Mouse (Mus musculus) liver, embryonic 13.5 days (tissue): ENCODE measurements around the gene Mpv17l2. TPM values are rescaled to one million over a fixed set of nuclear protein-coding genes. Genes with fewer than 3 reads are reported as not detected.

Experiments
- ATAC-seq: fragments of 200-750 bp; cut with Nextera tagmentation; 2 replicates; pipeline ENCODE4 v1.8.0; 2017; ENCODE audit warnings: low read depth, mild to moderate bottlenecking, moderate number of reproducible peaks, moderate library complexity
- DNase-seq: peaks from one replicate; pipeline ENCODE4 v3.0.0; 2022
- H3K27ac ChIP-seq: fragments of 300-500 bp; sonication (generic); 2 replicates; pipeline ENCODE4 v1.5.1; 2015; ENCODE audit warnings: moderate library complexity, mild to moderate bottlenecking, inconsistent platforms
- H3K27me3 ChIP-seq: fragments of 300-500 bp; sonication (generic); 2 replicates; pipeline ENCODE4 v1.6.1; 2015; ENCODE audit warnings: mild to moderate bottlenecking, inconsistent platforms
- H3K36me3 ChIP-seq: fragments of 300-500 bp; sonication (generic); 2 replicates; pipeline ENCODE4 v1.6.1; 2015; ENCODE audit warnings: mild to moderate bottlenecking, inconsistent platforms
- H3K4me1 ChIP-seq: fragments of 300-500 bp; sonication (generic); replicated peaks from 2 replicates; pipeline ENCODE4 v1.6.1; 2015; ENCODE audit warnings: inconsistent platforms
- H3K4me2 ChIP-seq: fragments of 300-500 bp; sonication (generic); 2 replicates; pipeline ENCODE4 v1.6.1; 2015; ENCODE audit warnings: inconsistent platforms, mild to moderate bottlenecking, moderate library complexity
- H3K4me3 ChIP-seq: fragments of 300-500 bp; sonication (generic); replicated peaks from 2 replicates; pipeline ENCODE4 v1.5.1; 2015; ENCODE audit warnings: mild to moderate bottlenecking, inconsistent platforms
- H3K9ac ChIP-seq: fragments of 300-500 bp; sonication (generic); 2 replicates; pipeline ENCODE4 v1.6.1; 2015; ENCODE audit warnings: mild to moderate bottlenecking, inconsistent platforms
- H3K9me3 ChIP-seq: fragments of 300-500 bp; sonication (generic); replicated peaks from 2 replicates; pipeline ENCODE4 v1.6.1; 2016; ENCODE audit warnings: inconsistent platforms
- WGBS: fragments of 180-500 bp; shearing (Covaris S2); methylation state at CpG from one replicate; pipeline ENCODE4 v1.1.7; 2015; ENCODE audit not compliant: insufficient replicate concordance; 5-methylcytosine and 5-hydroxymethylcytosine counted together
- polyA plus RNA-seq: library from polyadenylated mRNA; unstranded; fragments of >200 nt; fragmentation: Nextera tagmentation; extraction: Ambion mirVana; gene quantifications from 2 replicates; pipeline ENCODE4 v1.2.1, GENCODE M21; 2015

The Mpv17l2 gene
- 45.6 and 50.4 TPM in 2 replicates for polyA plus RNA-seq

- Histone ChIP-seq H3K4me2 (peak within 1 kb of the TSS; percentile 96), H3K4me3 (peak within 1 kb of the TSS; percentile 80), H3K9ac (peak within 1 kb of the TSS; percentile 93), H3K9me3 (no peaks in the 10 kb centered on the region), H3K27ac (peak within 1 kb of the TSS; percentile 95), H3K4me1 (peaks cover 73% of the 10 kb centered on the region), H3K27me3 (no peaks in the 10 kb centered on the region), H3K36me3 (peaks cover 32% of the 10 kb centered on the region)
- 1% methylated on average over 54 of the region's 55 CpGs for WGBS
- peak; percentile 98 for DNase-seq
- ATAC-seq: peak; percentile 89
Observed at GRCm38 (mm10) chr8:70760775-70761406, at the start of gene Mpv17l2. TSS of gene Mpv17l2 (minus strand) at chr8:70760946.

GRCm38 (mm10) chr8:70808955-70809701 lies 48.4 kb upstream of the Mpv17l2 start:
- Histone ChIP-seq H3K9ac (no peak overlapping the region), H3K4me3 (no peak overlapping the region), H3K9me3 (no peaks in the 10 kb centered on the region), H3K4me1 (peaks cover 52% of the 10 kb centered on the region), H3K36me3 (no peaks in the 10 kb centered on the region), H3K4me2 (no peak overlapping the region), H3K27ac (no peak overlapping the region; the same call in 1 of the 2 replicates), H3K27me3 (peaks cover 23% of the 10 kb centered on the region)
- ATAC-seq (no peak), DNase-seq (no peak)
- 74% methylated on average over 8 of the region's 8 CpGs for WGBS

GRCm38 (mm10) chr8:70808239-70808638 lies 47.5 kb upstream of the Mpv17l2 start, which contains the start of gene Il12rb1:
TSS of gene Il12rb1 (plus strand) at chr8:70808449.
- DNase-seq (no peak), ATAC-seq (no peak)
- H3K4me2 ChIP-seq: peak within 1 kb of the TSS; percentile 17
- H3K27ac ChIP-seq: peak within 1 kb of the TSS; percentile 53
- H3K27me3 ChIP-seq: peaks cover 21% of the 10 kb centered on the region
- H3K4me3 ChIP-seq: no peak within 1 kb of the TSS
- H3K36me3 ChIP-seq: no peaks in the 10 kb centered on the region
- H3K9me3 ChIP-seq: no peaks in the 10 kb centered on the region
- WGBS: 48% methylated on average over 5 of the region's 5 CpGs
- H3K9ac ChIP-seq: peak within 1 kb of the TSS; percentile 37
- H3K4me1 ChIP-seq: peaks cover 61% of the 10 kb centered on the region

- no peak for ATAC-seq
- DNase-seq: no peak
- Histone ChIP-seq H3K4me1 (peaks cover 69% of the 10 kb centered on the region), H3K27me3 (peaks cover 20% of the 10 kb centered on the region; the same call in 1 of the 2 replicates), H3K9me3 (no peaks in the 10 kb centered on the region), H3K9ac (peak overlapping the region; percentile 37), H3K27ac (0 out of 2 replicates have a peak overlapping the region, but pooled peaks have one; percentile 53), H3K36me3 (no peaks in the 10 kb centered on the region), H3K4me2 (peak overlapping the region; percentile 17; the same call in 1 of the 2 replicates), H3K4me3 (no peak overlapping the region)
- 60% methylated on average over 1 of the region's 1 CpGs for WGBS
Observed at GRCm38 (mm10) chr8:70807304-70807703, 46.6 kb upstream of the Mpv17l2 start.

- Histone ChIP-seq H3K4me1 (peaks cover 73% of the 10 kb centered on the region), H3K4me3 (no peak overlapping the region), H3K9me3 (no peaks in the 10 kb centered on the region), H3K27me3 (peaks cover 28% of the 10 kb centered on the region; the same call in 1 of the 2 replicates), H3K36me3 (no peaks in the 10 kb centered on the region), H3K27ac (peak overlapping the region; percentile 53; the same call in 1 of the 2 replicates), H3K9ac (0 out of 2 replicates have a peak overlapping the region, but pooled peaks have one; percentile 18), H3K4me2 (peak overlapping the region; percentile 17; the same call in 1 of the 2 replicates)
- ATAC-seq (no peak), DNase-seq (no peak)
- WGBS: 28% methylated on average over 4 of the region's 4 CpGs
Observed at GRCm38 (mm10) chr8:70806541-70806940, 45.8 kb upstream of the Mpv17l2 start.

- peaks cover 38% of the 10 kb centered on the region for H3K27me3 ChIP-seq
- H3K36me3 ChIP-seq: no peaks in the 10 kb centered on the region
- peak within 1 kb of the TSS; percentile 98 for H3K4me2 ChIP-seq
- WGBS: under 1% methylated on average over 45 of the region's 45 CpGs
- peak; percentile 79 for DNase-seq
- H3K27ac ChIP-seq: peak within 1 kb of the TSS; percentile 78
- no peaks in the 10 kb centered on the region for H3K9me3 ChIP-seq
- peaks cover 75% of the 10 kb centered on the region for H3K4me1 ChIP-seq
- peak within 1 kb of the TSS; percentile 73 for H3K9ac ChIP-seq
- peak within 1 kb of the TSS; percentile 68 for H3K4me3 ChIP-seq
- peak; percentile 88 for ATAC-seq
Observed at GRCm38 (mm10) chr8:70804481-70805206, 43.9 kb upstream of the Mpv17l2 start, which contains the start of gene Mast3. TSS of gene Mast3 (minus strand) at chr8:70805054.

GRCm38 (mm10) chr8:70803761-70804480 lies 43.2 kb upstream of the Mpv17l2 start:
- under 1% methylated on average over 47 of the region's 47 CpGs for WGBS
- Histone ChIP-seq H3K4me3 (peak overlapping the region; percentile 68), H3K27ac (peak overlapping the region; percentile 78), H3K9ac (peak overlapping the region; percentile 73), H3K4me2 (peak overlapping the region; percentile 98), H3K27me3 (peaks cover 44% of the 10 kb centered on the region), H3K9me3 (no peaks in the 10 kb centered on the region), H3K36me3 (no peaks in the 10 kb centered on the region), H3K4me1 (peaks cover 75% of the 10 kb centered on the region)
- DNase-seq (peak; percentile 70), ATAC-seq (peak; percentile 54)

GRCm38 (mm10) chr8:70802786-70803510 lies 42.2 kb upstream of the Mpv17l2 start:
- Histone ChIP-seq H3K27me3 (peaks cover 54% of the 10 kb centered on the region), H3K9me3 (no peaks in the 10 kb centered on the region), H3K4me2 (peak overlapping the region; percentile 98), H3K36me3 (no peaks in the 10 kb centered on the region), H3K9ac (peak overlapping the region; percentile 73), H3K4me1 (peaks cover 74% of the 10 kb centered on the region), H3K27ac (no peak overlapping the region), H3K4me3 (peak overlapping the region; percentile 68)
- ATAC-seq (no peak), DNase-seq (no peak)
- 71% methylated on average over 11 of the region's 11 CpGs for WGBS

GRCm38 (mm10) chr8:70801830-70802229 lies 41.1 kb upstream of the Mpv17l2 start:
- 67% methylated on average over 1 of the region's 1 CpGs for WGBS
- Histone ChIP-seq H3K27me3 (peaks cover 59% of the 10 kb centered on the region), H3K4me1 (peaks cover 74% of the 10 kb centered on the region)

GRCm38 (mm10) chr8:70801156-70801555 lies 40.4 kb upstream of the Mpv17l2 start:
- no peaks in the 10 kb centered on the region for H3K36me3 ChIP-seq
- ATAC-seq (no peak), DNase-seq (no peak)
- H3K4me2 ChIP-seq: no peak overlapping the region
- peaks cover 65% of the 10 kb centered on the region for H3K27me3 ChIP-seq
- WGBS: 27% methylated on average over 15 of the region's 15 CpGs
- H3K4me1 ChIP-seq: peaks cover 74% of the 10 kb centered on the region
- no peaks in the 10 kb centered on the region for H3K9me3 ChIP-seq
- H3K9ac ChIP-seq: no peak overlapping the region
- H3K4me3 ChIP-seq: no peak overlapping the region
- no peak overlapping the region for H3K27ac ChIP-seq

More at GRCm38 (mm10) chr8:70801830-70802229, 41.1 kb upstream of the Mpv17l2 start:
- Histone ChIP-seq H3K27ac (no peak overlapping the region), H3K4me3 (no peak overlapping the region), H3K9me3 (no peaks in the 10 kb centered on the region), H3K9ac (no peak overlapping the region), H3K36me3 (no peaks in the 10 kb centered on the region), H3K4me2 (no peak overlapping the region)
- ATAC-seq (no peak), DNase-seq (no peak)
